Mouse (Mus musculus) right cerebral cortex, postnatal 4 days (tissue): ENCODE results near the gene Arhgap9.
"Not testable (repeated sequence)": the region's sequence is repeated elsewhere in the genome, so short reads cannot be mapped to it uniquely, and the experiment has no call there.

Source experiments
- DNase-seq: peaks from one replicate; pipeline ENCODE4 v3.0.0-alpha.2; 2022

The Arhgap9 gene

GRCm38 (mm10) chr10:127292987-127293538 is 28.7 kb upstream of the Arhgap9 start:
- no peak for DNase-seq

- DNase-seq: no peak
Observed at GRCm38 (mm10) chr10:127293590-127294113, 28.1 kb upstream of the Arhgap9 start.

- DNase-seq: no peak
Observed at GRCm38 (mm10) chr10:127294895-127295510, 26.8 kb upstream of the Arhgap9 start.

- no peak for DNase-seq
Observed at GRCm38 (mm10) chr10:127295986-127296794, 25.6 kb upstream of the Arhgap9 start.

- no peak for DNase-seq
Observed at GRCm38 (mm10) chr10:127297015-127297871, 24.5 kb upstream of the Arhgap9 start.

- DNase-seq: no peak
Observed at GRCm38 (mm10) chr10:127300361-127300760, 21.4 kb upstream of the Arhgap9 start.

GRCm38 (mm10) chr10:127303136-127303535 is 18.6 kb upstream of the Arhgap9 start:
- DNase-seq: no peak

- not testable (repeated sequence) for DNase-seq
Observed at GRCm38 (mm10) chr10:127309167-127309566, 12.6 kb upstream of the Arhgap9 start.

- DNase-seq: no peak
Observed at GRCm38 (mm10) chr10:127310523-127311475, 11.0 kb upstream of the Arhgap9 start.

- DNase-seq: peak; percentile 83
Observed at GRCm38 (mm10) chr10:127311476-127312355, 10.0 kb upstream of the Arhgap9 start, which contains the start of gene Mars. Gene Mars, minus strand, starts transcription at chr10:127311786.

- DNase-seq: peak; percentile 78
Observed at GRCm38 (mm10) chr10:127312356-127312676, 9.4 kb upstream of the Arhgap9 start.

- DNase-seq: no peak
Observed at GRCm38 (mm10) chr10:127312858-127313257, 8.9 kb upstream of the Arhgap9 start.

GRCm38 (mm10) chr10:127313516-127313915 is 8.2 kb upstream of the Arhgap9 start:
- not testable (repeated sequence) for DNase-seq

- not testable (repeated sequence) for DNase-seq
Observed at GRCm38 (mm10) chr10:127314950-127315349, 6.8 kb upstream of the Arhgap9 start.

GRCm38 (mm10) chr10:127317277-127317676 is 4.5 kb upstream of the Arhgap9 start:
- no peak for DNase-seq

GRCm38 (mm10) chr10:127318009-127318408 is 3.8 kb upstream of the Arhgap9 start:
- no peak for DNase-seq

GRCm38 (mm10) chr10:127319969-127320368 is 1.8 kb upstream of the Arhgap9 start:
- DNase-seq: no peak

GRCm38 (mm10) chr10:127322178-127322577 is 414 bp downstream of the Arhgap9 start:
- no peak for DNase-seq

- DNase-seq: no peak
Observed at GRCm38 (mm10) chr10:127322669-127323068, 905 bp downstream of the Arhgap9 start.

GRCm38 (mm10) chr10:127323131-127323855 is 1.5 kb downstream of the Arhgap9 start:
- no peak for DNase-seq
